Mouse (Mus musculus) left cerebral cortex, adult 18-20 months (tissue): ENCODE data around the gene Ccdc57. TPM values are rescaled to one million over a fixed set of nuclear protein-coding genes. Genes with fewer than 3 reads are reported as not detected.
"Not testable (repeated sequence)": the region's sequence is repeated elsewhere in the genome, so short reads cannot be mapped to it uniquely, and the experiment has no call there.

Experiments used
- DNase-seq, 2 experiments: peaks; one replicate each; pipeline ENCODE4 v3.0.0; 2021 to 2022; ENCODE audit warnings: low spot score in 2 of 2, mixed read lengths in 1 of 2
- total RNA-seq, 2 experiments: library from RNA; stranded (reverse); gene quantifications; 2 replicates each; pipeline ENCODE4 v1.2.3; 2021

The Ccdc57 gene
- total RNA-seq, 2 experiments from 2014 or later = 7.2 to 9.3 TPM

DNA sequence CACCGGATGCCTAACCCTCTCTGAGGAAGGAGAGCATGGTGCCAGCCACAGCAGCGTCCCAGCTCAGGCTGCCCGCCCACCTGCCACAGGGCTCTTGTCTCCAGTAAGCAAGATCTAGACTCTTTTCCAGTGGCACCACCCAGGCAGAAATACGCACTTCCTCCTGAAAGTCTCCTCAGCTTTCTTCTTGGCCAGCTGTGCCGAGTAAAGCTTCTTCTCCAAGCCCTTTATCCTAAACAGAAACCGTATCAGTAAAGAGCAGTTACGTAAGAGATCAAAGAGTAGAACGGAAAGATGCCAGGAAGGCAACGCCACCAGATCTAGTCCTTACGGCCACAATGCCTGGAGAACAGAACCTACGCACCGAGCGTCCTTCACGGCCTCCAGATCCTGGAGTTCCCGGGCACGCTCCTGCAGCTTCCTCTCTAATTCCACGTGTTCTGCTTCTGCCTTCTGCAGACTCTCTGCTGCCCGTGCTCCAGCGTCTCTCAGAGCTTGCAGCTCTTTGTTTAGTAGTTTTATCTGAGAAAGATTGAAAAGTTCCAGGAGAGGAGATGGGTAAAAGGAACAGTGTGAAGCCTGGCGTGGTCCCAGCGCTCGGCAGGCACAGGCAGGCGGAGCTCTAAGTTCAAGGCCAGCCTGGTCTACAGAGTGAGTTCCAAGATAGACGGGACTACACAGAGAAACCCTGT lies 29.4 kb downstream of the Ccdc57 start:
- DNase-seq = peak; percentile 19 to 23

DNA sequence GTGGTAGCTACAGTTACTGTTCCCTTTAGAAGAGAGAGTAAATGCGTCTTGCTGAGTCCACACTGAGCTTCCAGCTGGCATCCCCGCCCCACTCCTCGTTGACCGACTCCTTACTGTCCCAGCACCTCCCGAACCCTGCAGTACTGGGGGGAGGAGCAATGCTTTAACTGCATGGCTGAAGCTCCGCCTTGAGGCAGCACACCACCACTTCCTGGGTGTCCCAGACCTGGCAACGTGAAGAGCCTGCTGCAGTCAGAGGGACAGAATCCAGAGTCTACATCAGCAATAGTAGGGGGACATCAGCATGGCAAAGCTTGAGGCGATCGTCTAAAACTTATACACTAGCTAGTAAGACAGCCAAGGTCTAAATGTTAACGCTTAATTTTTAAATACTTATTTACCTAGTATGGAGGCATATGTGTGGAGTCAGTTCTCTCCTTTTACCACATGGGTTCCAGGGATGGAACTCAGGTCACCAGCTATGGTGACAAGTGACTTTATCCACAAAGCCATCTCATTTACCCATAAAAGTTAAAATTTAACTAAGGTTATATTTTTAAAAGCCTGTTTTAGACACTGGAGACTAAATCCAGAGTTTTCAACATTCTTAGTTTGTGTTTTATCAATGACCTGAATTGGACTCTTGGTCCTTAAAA lies 30.1 kb downstream of the Ccdc57 start:
- no peak for DNase-seq

DNA sequence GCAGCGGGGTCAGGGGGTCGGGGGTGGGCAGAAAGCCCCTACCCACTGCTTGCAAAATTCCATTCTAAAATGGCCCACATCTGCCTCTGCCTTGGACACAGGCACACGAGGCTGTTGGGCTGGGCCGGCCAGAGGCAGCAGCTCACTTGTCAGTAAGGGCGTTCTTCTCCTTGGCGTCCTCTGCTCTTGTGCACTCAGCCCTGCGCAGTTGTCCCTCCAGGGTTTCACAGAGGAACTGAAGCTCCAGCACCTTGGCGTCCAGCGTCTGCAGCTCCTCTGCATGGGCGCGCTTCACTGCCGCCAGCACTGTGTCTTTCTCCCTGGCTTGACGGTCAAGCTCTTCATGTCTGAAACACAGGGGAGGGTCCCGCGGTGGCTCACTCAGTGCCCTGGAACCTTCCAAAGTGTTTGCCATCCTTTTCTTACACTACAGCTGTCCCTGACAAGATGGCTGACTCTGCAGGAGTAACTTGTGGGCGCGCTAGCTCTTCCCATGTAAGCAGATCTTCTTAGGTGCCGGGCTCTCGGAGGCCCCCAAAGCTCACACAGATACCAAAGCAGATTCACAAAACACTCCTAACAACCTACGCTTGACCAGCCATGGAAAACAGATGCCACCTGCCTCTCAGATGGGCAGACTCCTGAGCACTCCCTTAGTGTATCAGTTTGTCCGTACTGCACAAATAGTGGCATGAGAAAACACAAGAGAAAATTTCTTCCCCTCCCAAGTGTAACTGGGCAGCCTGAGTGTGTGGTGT lies 30.8 kb downstream of the Ccdc57 start:
- DNase-seq = no peak

DNA sequence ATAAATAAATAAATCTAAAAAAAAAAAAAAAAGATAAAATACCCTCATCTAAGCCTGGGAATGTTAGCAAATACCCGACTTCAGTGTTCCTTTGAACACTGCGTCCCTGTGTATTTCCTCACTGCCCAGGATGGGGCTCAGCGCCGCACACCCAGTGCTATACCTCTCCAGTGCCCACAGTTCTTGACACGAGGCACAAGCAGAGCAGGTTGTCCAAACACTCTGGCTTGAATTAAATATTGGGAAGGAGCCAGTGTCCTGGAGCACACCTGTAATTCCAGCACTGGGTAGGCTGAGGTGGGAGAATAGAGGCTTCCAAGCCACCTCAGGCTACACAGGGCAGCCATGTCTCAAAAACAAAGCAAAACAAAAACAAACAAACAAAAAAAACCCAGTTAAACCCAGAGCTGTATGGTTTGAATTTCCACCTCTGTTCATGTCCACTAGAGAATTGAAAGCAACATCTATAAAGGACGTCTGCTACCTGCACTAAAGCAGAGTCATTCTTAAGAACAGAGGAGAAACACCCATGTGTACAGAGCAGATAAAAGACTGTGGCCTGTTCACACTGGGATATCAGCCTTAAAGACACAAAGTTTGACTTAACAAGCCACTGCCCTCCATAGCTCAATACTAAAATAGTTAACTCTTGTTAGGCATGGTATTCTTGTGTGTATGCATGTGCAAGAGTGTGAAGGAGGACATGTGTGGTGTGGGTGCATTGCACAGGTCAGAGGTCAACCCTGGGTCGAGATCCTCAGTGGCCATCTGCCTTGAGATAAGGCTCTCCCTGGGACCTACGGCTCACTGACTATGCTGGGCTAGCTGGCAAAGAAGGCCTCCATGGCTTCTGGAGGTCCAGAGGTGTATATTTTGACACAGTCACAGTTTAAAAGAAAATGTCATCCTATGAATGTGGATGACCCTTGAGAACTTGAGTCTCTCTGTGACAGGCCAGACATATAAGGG lies 32.1 kb downstream of the Ccdc57 start:
- DNase-seq = no peak

DNA sequence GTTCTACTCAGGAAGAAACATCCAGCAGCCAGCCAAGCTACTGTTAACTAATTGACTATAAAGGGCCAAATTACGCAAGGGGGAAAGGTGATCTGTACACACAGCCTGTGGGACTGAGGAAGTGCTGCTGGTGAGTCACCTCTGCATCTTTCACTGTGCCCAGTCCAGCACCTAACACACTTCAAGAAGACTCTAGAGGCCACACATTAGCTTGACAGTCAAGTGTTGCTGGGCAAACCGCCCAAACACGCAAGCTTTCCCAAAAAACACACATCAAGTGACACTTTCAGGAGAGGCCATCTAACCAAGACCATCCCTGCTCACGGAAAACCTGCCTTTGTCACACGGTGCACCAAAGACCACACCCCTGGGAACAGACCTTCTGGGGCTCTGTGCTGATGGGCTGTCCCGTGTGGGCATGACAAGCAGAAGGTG lies 34.5 kb downstream of the Ccdc57 start:
- DNase-seq = no peak

DNA sequence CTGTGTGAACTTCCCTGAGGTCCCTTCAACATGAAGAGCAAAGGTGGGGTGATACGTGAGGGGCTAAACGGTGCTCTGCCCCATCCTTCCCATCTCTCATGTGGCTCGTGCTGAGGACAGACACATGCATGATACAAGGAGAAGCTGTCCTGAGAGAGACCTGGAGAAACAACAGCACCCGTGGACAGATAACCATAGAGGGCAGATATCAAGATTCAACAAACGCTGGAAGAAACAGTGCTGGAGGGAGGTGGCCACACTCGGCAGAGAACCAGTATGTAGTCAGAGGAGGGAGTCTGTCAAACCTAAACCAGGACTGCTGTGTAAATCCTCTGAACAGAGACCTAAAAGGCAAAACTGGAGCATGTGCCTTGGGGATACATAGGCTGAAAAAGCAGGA lies 37.2 kb downstream of the Ccdc57 start:
- no peak for DNase-seq

DNA sequence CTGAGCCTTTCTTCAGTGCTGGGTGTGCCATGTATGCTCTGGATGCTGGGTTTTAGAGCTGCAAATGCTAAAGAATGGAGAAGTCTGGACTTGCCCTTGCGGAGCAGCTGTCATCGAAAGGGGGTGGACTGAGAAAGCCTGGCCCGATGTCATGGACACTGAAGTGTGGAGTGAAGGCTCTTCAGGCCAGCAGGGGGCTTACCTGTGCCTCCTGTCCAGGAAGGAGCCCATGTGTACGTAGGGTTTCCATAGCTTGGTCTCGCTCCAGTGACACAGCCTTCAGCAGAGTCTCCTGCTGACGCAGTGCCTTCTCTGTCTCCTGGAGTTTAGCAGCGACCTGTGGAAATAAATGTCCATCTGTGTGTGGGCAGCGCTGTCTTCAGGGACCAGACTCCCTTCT lies 38.3 kb downstream of the Ccdc57 start:
- no peak for DNase-seq

DNA sequence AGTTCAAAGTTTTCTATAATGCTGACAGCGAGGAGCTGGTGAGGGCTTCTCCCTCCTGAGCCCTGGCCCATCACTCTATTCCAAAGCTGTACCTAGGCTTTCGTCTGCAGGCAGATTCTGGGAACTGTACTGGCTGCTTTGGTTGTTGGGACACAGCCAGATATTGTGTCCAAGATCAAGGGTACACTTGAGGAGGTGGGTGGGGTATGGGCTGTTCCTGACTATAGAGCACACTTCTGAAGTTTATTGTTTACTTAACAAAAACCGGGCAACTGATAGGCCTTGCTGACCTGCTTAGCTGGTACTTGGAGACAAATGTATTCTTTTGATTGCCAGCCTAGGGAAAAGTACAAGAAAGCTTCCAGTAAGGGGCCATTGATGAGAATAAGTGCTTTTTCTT lies 43.5 kb downstream of the Ccdc57 start:
- DNase-seq = no peak

DNA sequence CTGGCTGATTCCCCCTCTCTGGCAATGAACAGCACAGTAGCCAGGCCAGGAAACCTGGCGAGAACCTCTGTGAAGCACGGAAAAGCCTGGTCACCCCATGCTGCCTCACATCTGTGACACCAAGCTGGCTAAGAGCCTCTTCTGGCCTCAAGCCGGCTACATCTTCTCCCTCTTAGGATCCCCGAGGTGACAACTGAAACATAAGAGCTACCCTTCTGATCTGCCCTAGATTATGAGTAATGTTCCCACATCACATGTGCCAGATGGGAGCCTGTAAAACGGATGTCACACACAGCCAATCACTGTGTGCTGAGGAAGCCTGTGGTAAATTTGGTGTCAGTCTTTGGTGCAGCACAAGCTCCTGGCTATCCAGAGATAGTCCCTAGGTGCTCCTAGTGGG lies 44.0 kb downstream of the Ccdc57 start:
- no peak for DNase-seq

DNA sequence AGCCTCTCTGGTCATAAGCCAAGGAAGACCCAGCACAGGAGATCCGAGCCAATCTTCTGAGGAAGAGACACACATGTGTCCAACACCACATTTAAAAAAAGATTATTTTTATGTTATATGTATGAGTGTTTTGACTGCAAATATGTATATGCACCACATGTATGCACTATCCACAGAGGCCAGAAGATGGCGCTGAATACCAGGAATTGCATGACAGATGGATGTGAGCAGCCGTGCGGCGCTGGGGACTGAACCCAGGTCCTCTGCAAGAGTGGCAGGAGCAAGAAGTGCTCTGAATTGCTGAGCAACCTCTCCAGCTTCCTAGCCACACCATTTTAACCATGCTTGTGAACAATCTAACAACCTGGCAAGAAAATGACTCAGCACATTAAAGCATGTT lies 45.2 kb downstream of the Ccdc57 start:
- DNase-seq = no peak

DNA sequence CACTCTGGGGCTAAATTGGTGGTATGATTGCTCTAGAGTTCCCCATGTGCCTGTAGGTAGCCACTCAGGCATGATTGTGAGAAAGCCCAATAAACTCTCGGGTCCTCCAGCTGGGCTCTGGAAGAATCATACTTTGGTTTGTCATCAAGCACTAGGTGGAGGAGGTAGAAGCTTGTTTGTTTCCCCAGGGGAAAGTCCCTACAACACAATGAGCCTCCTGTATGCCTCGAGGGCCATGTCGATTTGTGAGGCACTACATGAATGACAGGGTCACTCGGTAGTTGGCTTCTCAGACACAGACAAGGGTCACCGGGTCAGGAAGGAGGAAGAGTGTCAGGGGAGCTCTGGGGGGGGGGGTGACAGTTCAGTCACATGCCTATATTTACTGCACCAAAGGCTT lies 46.2 kb downstream of the Ccdc57 start:
- no peak for DNase-seq

DNA sequence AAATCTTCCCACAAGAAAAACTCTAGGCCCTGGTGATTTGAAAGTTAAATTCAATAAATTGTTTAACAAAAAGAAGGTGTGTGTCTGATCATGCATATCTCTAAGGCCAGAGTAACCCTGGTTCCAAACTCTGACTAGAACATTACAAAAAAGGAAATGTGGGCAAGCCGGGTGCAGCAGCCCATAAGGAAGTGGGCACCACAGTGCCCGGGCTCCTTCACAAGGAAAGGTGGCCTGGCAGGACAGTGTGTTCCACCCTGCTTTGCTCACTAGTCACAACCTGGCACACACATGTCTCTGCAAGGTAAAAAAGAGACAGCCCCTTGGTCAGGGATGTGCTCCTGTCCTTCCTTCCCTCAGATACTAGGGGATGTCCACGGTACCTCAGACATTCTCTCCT lies 49.1 kb downstream of the Ccdc57 start:
- DNase-seq = no peak

DNA sequence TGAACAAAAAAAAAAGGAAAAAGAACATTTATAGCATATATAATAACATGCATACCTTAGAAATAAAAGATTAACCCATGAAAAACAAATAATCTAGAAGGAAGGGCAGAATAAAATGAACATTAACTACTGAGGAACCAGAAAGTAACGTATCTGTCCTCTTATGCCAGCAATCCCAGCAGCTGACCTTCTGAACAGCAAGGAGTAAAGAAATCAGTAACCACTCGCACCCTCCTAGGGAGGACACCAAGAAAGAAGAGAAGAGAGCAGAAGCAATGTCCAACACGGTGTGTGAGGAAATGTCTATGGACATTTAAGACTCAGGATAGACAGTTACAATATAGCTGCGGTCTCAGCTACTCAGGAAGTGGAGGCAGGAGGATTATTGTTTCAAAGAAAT lies 49.7 kb downstream of the Ccdc57 start:
- no peak for DNase-seq

DNA sequence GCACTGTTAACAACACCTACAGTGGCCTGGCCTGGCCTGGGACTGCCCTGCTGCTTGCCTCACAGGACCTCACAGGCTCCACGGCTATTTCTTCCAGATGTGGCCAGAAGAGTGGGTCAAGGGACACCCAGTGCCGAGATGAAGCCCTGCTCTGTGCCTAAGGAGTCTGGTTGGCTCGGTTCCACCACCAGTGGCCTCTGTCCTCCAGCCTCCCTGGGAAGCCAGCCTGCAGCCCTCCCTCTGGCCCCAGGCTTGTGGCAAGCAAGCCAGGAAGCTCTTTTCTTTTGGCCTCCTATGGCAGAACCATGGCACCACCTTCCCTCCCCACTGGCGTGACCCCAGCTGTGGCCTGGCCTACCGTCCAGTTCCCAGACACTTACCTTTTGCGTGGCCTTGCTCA lies 59.5 kb downstream of the Ccdc57 start:
- no peak for DNase-seq

DNA sequence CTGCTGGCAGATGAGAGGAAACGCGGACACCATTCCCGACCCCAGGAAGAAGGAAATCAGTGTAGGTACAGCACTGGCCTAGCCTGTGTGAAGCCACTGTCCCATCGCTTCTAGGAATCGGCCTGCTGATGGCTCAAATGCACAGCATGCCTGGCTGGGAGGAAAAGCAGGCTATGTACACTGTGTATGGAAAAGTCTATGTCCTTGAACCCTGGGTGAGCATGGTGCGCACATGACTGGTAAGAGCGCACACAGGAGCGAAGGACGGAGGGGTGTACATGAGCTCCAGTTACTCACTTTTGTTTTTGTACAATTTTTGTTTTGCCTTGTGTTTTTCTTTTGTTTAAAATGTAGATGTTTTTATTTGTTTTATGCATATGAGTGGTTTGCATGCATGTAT lies 61.2 kb downstream of the Ccdc57 start:
- no peak for DNase-seq

DNA sequence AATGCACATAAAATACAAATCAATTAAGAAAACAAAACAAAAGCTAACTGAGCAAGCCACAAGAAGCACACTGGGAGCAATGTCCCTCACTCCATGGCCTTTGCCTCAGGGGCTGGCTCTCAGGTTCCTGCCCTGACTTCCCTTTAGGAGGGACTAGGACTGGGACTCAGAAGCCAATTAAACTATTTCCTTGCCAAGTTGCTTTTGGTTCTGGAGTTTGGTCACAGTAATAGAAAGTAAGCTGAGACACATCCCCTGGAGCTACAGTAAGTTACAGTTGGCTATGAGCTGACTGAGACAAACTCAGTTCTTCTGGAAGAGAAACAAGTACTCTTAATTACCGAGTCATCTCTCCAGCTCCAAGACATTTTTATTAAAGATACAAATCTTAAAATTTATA lies 66.9 kb downstream of the Ccdc57 start:
- no peak for DNase-seq

DNA sequence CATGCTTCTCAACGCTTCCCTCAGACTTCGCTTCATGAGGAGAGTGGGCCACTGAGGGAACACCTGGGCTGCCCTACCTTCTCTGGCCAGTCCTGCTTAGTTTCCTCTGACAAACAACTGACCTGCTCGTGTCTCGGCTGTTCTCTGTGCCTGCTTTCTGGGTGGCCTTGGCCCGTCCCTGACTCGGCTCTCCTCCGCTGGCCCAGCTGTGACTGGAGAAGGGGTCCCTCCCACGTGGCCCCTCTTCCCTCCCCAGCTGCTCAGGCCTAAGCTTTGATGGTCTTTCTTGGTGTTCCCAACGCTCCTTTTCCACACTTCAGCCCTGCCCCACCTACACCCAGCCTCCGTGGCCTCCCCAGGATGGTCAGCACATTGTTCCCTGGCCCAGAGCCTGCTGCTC lies 69.9 kb downstream of the Ccdc57 start:
- DNase-seq = no peak

DNA sequence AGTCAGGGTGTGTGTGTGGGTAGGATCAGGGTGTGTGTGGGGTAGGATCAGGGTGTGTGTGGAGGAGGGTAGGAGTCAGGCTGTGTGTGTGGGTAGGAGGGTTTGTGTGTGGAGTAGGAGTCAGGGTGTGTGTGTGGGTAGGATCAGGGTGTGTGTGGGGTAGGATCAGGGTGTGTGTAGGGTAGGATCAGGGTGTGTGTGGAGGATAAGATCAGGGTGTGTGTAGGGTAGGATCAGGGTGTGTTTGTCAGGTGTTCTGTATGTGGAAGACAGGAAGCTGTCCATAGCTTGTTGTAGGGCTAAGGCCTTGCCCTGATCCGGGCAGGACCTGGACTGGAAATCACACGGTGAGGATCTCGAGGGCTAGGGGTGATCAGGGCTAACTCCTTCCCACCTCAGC lies 76.7 kb downstream of the Ccdc57 start:
- not testable (repeated sequence) for DNase-seq

DNA sequence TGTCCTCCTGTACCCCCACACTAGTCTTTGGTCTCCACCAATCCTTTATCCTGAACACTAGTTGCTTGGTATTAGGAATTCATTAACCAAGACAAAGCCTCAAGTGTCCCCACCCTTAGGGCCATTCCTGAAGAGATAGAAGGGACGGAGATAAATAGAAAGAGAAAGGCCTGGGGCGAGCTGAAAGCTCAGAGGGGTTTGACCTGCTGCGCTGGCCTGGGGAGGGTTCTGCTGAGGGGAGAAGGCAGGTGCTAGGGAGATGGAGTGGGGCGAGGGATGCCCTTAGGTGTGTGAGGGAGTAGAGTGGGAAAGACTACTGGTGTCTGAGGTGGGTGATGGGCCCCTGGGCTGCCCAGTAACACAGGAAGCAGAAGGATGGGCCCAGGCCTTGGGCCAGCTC lies 78.9 kb downstream of the Ccdc57 start:
- no peak for DNase-seq

DNA sequence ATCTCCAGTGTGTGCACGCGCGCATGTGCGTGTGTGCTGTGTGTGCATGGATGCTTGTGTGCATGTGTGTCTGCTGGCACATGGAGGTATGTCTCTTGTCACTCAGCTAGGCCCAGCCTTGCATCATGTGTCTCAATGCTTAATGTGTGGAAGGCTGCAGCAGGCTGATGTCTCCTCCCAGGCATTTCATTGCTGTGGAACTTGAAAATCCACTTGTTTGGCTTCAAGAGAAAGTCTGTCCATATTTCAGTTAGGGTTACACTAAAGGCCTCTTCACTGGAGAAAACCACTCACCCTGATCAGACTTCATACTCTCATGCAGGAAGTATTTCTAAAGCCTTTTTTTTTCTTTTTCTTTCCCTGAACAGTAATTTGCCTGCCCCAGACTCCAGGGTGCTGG lies 79.5 kb downstream of the Ccdc57 start:
- DNase-seq = no peak
